Mouse (Mus musculus) midbrain, embryonic 16.5 days (tissue): Measurements from ENCODE around the gene Scrt2. TPM values are rescaled to one million over a fixed set of nuclear protein-coding genes. Genes with fewer than 3 reads are reported as not detected.

ENCODE experiments used
- ATAC-seq: fragments of 200-750 bp; cut with Nextera tagmentation; 2 replicates; pipeline ENCODE4 v1.8.0; 2017; ENCODE audit warnings: moderate TSS enrichment
- H3K27ac ChIP-seq: fragments of 300-500 bp; sonication (generic); 2 replicates; pipeline ENCODE4 v1.5.1; 2014; ENCODE audit warnings: mild to moderate bottlenecking, low read length, mixed read lengths
- H3K27me3 ChIP-seq: fragments of 300-500 bp; sonication (generic); 2 replicates; pipeline ENCODE4 v1.6.1; 2014; ENCODE audit warnings: low read depth, low read length, mixed read lengths; ENCODE audit not compliant: control insufficient read depth, insufficient read depth
- H3K36me3 ChIP-seq: fragments of 300-500 bp; sonication (generic); 2 replicates; pipeline ENCODE4 v1.6.1; 2014; ENCODE audit warnings: mild to moderate bottlenecking, low read length, moderate library complexity, mixed read lengths; ENCODE audit not compliant: control insufficient read depth, insufficient read depth
- H3K4me1 ChIP-seq: fragments of 300-500 bp; sonication (generic); 2 replicates; pipeline ENCODE4 v1.6.1; 2014; ENCODE audit warnings: mild to moderate bottlenecking, low read length, mixed read lengths; ENCODE audit not compliant: control insufficient read depth, insufficient read depth
- H3K4me2 ChIP-seq: fragments of 300-500 bp; sonication (generic); 2 replicates; pipeline ENCODE4 v1.6.1; 2014; ENCODE audit warnings: mild to moderate bottlenecking, low read length, mixed read lengths
- H3K4me3 ChIP-seq: fragments of 300-500 bp; sonication (generic); 2 replicates; pipeline ENCODE4 v1.5.1; 2014; ENCODE audit warnings: low read depth, mild to moderate bottlenecking, low read length, moderate library complexity, mixed read lengths
- H3K9ac ChIP-seq: fragments of 300-500 bp; sonication (generic); 2 replicates; pipeline ENCODE4 v1.6.1; 2014; ENCODE audit warnings: low read depth, low read length, mixed read lengths
- H3K9me3 ChIP-seq: fragments of 300-500 bp; sonication (generic); replicated peaks from 2 replicates; pipeline ENCODE4 v1.6.1; 2014; ENCODE audit warnings: mild to moderate bottlenecking, low read length, mixed read lengths; ENCODE audit not compliant: control insufficient read depth, poor library complexity, severe bottlenecking
- WGBS: fragments of 180-500 bp; shearing (Covaris S2); extraction: QIAGEN DNeasy Blood & Tissue Kit; methylation state at CpG from one replicate; pipeline ENCODE4 v1.1.7; 2014; 5-methylcytosine and 5-hydroxymethylcytosine counted together
- polyA plus RNA-seq: library from polyadenylated mRNA; unstranded; fragments of >200 nt; fragmentation: Nextera tagmentation; extraction: Ambion mirVana; gene quantifications from 2 replicates; pipeline ENCODE4 v1.2.1, GENCODE M21; 2015

Scrt2 gene
- polyA plus RNA-seq, 1 experiment from 2014 or later: 5.8 TPM

DNA sequence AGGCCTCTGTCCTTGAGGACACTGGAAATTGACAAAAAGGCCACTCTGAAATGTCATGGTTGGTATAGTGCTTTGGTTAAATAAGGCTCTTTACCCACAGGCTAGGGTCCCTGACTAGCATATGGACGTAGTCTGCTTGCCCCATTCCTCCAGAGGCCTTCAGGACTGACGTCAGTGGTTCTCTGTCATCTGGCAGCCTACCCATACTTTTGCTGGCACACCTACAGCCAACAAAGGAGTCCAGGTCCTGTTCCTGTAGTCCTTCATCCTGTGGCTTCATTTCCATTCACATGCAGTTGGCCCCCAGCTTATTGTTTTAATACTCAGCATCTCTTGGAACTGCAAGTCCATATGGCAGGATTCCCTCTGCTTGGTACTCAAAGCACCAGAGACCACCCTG, 15.6 kb downstream of the Scrt2 start:
- no peak for ATAC-seq
- H3K9me3 ChIP-seq: no peaks in the 10 kb centered on the region
- H3K4me3 ChIP-seq: no peak overlapping the region
- no peak overlapping the region for H3K4me2 ChIP-seq
- H3K36me3 ChIP-seq: peaks cover 3% of the 10 kb centered on the region; the same call in 1 of the 2 replicates
- WGBS: 42% methylated on average over 2 of the region's 2 CpGs
- H3K4me1 ChIP-seq: peaks cover 7% of the 10 kb centered on the region; the same call in 1 of the 2 replicates
- H3K27me3 ChIP-seq: no peaks in the 10 kb centered on the region
- no peak overlapping the region for H3K27ac ChIP-seq
- no peak overlapping the region for H3K9ac ChIP-seq

DNA sequence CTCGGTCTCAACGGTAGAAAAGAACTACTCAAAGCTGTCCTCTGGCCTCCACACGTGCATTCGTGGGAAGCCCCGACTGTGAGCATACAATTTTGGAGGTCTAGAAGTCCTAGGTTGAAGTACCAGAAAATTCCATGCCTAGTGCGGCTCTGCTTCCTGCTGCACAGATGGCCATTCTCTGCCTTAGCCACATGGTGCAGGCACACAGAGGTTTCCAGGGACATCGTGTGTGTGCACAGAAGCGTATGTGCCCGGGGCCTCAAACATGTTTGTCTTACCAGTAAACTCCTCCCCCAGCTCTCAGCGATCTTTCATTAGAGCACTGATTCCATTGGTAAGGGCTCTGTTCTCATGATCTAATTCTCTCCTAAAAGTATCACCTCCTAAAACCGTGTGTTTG, 16.6 kb downstream of the Scrt2 start:
- 72% methylated on average over 11 of the region's 11 CpGs for WGBS
- no peak overlapping the region for H3K4me2 ChIP-seq
- no peak for ATAC-seq
- H3K4me1 ChIP-seq: peaks cover 7% of the 10 kb centered on the region; the same call in 1 of the 2 replicates
- peaks cover 3% of the 10 kb centered on the region; the same call in 1 of the 2 replicates for H3K36me3 ChIP-seq
- no peaks in the 10 kb centered on the region for H3K9me3 ChIP-seq
- no peaks in the 10 kb centered on the region for H3K27me3 ChIP-seq
- no peak overlapping the region for H3K4me3 ChIP-seq
- no peak overlapping the region for H3K27ac ChIP-seq
- H3K9ac ChIP-seq: no peak overlapping the region

DNA sequence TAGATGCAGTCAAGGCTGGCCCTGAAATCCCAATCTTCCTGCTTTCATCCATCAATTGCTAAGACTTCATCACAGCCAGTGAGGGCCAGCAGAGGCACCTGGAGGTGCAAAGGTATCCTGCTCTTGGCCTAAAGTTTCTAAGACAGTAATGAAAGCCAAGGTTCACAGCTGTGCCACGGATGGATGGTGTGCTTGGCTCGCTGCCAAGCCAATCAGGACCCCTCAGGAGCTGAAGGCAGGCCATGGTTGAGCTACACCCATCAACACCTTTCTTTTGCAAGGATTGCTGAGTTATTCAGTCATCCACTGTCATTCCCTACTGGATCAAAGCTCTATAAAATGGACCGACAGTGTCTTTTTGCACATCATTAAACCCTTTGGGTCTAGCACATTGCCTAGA, 18.2 kb downstream of the Scrt2 start:
- no peak for ATAC-seq
- Histone ChIP-seq H3K4me3 (no peak overlapping the region), H3K9me3 (no peaks in the 10 kb centered on the region), H3K36me3 (no peaks in the 10 kb centered on the region), H3K9ac (no peak overlapping the region), H3K27me3 (no peaks in the 10 kb centered on the region), H3K4me2 (no peak overlapping the region), H3K4me1 (peaks cover 5% of the 10 kb centered on the region; the same call in 1 of the 2 replicates), H3K27ac (no peak overlapping the region)
- 68% methylated on average over 3 of the region's 3 CpGs for WGBS

DNA sequence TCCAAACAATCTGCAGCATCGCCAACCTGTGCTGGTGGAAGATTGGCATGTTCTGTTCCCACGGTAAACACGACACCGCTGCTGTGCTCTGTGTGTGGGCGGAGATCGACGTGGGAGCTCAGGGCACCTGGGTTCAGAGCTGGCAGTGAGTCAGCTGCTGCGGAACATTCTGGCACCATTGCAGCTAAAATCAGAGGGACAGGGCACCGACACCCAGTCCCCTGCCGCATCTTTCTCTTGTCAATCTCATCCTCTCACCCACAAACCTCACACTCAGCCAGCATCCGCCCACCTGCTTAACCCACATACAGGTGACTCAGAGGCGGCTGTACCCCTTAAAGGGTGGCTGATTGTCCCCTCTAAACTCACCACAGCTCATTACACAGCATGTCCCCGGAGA, 20.4 kb downstream of the Scrt2 start:
- Histone ChIP-seq H3K4me1 (peaks cover 7% of the 10 kb centered on the region), H3K4me3 (no peak overlapping the region), H3K27ac (no peak overlapping the region), H3K9ac (no peak overlapping the region), H3K27me3 (no peaks in the 10 kb centered on the region), H3K9me3 (no peaks in the 10 kb centered on the region), H3K36me3 (no peaks in the 10 kb centered on the region), H3K4me2 (no peak overlapping the region)
- no peak for ATAC-seq
- WGBS: 73% methylated on average over 13 of the region's 13 CpGs

DNA sequence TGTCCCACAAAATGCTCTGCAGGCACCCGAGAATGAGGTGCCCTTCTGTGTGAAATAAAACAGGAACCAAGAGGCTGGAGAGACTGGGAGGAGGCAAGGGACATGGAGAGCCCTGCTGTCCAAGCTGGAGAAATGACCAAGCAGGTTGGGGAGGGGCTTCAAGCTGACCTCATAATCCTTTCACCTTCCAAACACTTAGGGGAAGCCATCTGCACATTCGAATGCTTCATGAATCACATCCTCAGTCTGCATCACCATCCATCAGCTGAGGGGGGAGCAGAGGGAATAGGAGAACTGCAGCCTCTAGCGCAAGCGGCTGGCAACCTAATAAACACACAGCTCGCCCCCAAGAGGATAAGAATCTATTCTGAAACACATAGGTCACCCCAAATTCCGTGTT, 21.0 kb downstream of the Scrt2 start:
- H3K9me3 ChIP-seq: no peaks in the 10 kb centered on the region
- no peak overlapping the region for H3K4me3 ChIP-seq
- H3K9ac ChIP-seq: no peak overlapping the region
- no peak for ATAC-seq
- H3K27ac ChIP-seq: no peak overlapping the region
- 55% methylated on average over 6 of the region's 6 CpGs for WGBS
- no peaks in the 10 kb centered on the region for H3K36me3 ChIP-seq
- H3K4me2 ChIP-seq: no peak overlapping the region
- peaks cover 7% of the 10 kb centered on the region for H3K4me1 ChIP-seq
- H3K27me3 ChIP-seq: no peaks in the 10 kb centered on the region

DNA sequence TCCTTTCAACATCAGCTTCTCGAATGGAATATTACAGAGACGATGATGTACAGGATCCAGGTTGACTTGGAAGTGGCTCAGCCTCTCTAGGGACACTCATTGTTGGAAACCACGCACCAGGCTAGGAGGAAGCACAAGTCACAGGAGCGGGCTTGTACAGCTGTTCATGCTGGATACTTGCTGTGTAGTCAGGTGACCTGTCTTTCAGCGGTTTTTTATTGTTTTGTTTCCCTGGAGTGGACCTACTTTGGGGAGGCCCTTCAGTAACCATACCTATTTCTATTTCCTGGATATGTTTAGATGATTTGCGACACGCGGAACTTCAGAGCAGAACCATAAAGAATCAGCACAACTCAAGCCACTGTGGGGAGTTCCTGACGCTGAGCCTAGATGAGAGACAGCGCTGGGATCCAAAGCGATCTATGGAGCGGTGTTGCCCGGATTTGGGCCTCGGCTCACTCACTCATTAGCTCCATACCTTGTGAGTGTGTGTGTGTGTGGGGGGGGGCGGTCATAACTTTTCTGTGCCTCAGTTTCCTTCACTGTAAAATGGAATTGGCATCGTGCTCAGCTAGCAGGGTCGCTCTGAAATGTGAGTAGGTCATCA, 23.5 kb downstream of the Scrt2 start:
- H3K4me2 ChIP-seq: peak overlapping the region; percentile 80
- H3K36me3 ChIP-seq: no peaks in the 10 kb centered on the region
- 15% methylated on average over 17 of the region's 17 CpGs for WGBS
- ATAC-seq: peak; percentile 29
- H3K27ac ChIP-seq: no peak overlapping the region; the same call in 1 of the 2 replicates
- H3K9me3 ChIP-seq: no peaks in the 10 kb centered on the region
- H3K4me3 ChIP-seq: peak overlapping the region; percentile 50
- H3K27me3 ChIP-seq: no peaks in the 10 kb centered on the region
- peaks cover 7% of the 10 kb centered on the region for H3K4me1 ChIP-seq
- peak overlapping the region; percentile 70 for H3K9ac ChIP-seq

DNA sequence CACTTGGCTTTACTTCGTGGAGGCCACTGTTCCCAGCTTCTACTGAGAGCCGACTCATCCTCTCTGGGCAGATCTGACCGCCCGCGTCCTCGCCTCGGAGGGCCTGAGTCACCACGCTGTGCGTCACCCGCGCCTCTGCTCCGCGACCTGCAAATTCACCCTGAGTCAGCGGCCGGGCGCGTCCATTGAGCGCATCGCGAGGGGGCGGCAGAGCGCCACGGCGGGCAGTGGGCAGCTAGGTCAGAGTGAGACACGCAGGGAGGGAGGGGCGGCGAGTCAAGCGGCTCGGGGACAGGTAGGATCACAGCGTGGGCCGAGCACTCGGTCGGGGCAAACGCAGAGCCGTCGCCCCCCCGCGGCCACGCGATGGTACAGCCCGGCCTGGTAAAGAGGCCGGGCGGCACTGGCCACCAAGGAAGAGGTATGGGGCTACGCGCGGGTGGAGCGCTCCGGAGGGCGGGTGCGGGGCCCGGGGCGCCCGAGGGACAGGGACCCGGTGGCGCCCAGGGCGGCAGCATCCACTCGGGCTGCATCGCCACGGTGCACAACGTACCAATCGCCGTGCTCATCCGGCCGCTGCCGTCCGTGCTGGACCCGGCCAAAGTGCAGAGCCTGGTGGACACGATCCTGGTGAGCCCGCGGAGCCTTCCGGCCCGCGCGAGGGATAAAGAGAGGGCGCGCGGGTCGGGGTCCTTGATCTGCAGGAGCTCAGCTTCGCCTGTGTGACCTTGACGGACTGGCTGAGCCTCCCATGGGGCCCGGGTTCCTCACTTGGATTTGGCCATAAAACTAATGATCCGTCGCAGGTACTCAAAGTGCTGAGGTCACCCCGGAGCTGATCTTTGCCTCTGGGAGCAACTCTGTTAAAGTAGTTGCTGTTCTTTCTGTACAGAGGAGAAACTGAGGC, 24.2 kb downstream of the Scrt2 start, which contains the start of gene Srxn1:
Srxn1 (plus strand) TSS at position 199 of the 907 bp plus-strand sequence.
- peak within 1 kb of the TSS; percentile 70 for H3K9ac ChIP-seq
- no peaks in the 10 kb centered on the region for H3K9me3 ChIP-seq
- WGBS: under 1% methylated on average over 83 of the region's 84 CpGs
- no peaks in the 10 kb centered on the region for H3K36me3 ChIP-seq
- peak within 1 kb of the TSS; percentile 50 for H3K4me3 ChIP-seq
- no peaks in the 10 kb centered on the region for H3K27me3 ChIP-seq
- H3K27ac ChIP-seq: peak within 1 kb of the TSS; percentile 62
- ATAC-seq: peak; percentile 84
- peaks cover 7% of the 10 kb centered on the region for H3K4me1 ChIP-seq
- peak within 1 kb of the TSS; percentile 80 for H3K4me2 ChIP-seq

DNA sequence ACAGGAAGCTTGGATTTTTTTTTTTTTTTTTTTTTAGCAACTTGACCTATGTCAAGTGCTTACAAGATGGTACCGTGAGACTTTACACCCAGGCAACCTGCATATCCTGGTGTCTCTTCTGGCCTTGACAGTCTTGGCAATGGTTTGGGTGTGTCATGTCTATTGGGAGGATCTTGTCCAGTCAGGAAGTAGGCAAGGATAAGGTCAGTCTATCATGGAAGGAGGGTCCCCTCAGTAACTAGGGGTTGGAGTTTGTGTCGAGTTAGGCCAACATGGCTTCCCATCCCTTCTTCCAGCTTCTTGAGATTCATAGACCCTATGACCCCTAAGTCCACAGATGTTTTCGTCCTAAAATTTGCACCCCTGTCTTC, 24.9 kb downstream of the Scrt2 start:
- 89% methylated on average over 3 of the region's 3 CpGs for WGBS
- Histone ChIP-seq H3K4me2 (peak overlapping the region; percentile 80), H3K36me3 (no peaks in the 10 kb centered on the region), H3K9me3 (no peaks in the 10 kb centered on the region), H3K4me3 (peak overlapping the region; percentile 50), H3K4me1 (peaks cover 7% of the 10 kb centered on the region), H3K27me3 (no peaks in the 10 kb centered on the region), H3K27ac (no peak overlapping the region), H3K9ac (no peak overlapping the region)
- no peak for ATAC-seq

DNA sequence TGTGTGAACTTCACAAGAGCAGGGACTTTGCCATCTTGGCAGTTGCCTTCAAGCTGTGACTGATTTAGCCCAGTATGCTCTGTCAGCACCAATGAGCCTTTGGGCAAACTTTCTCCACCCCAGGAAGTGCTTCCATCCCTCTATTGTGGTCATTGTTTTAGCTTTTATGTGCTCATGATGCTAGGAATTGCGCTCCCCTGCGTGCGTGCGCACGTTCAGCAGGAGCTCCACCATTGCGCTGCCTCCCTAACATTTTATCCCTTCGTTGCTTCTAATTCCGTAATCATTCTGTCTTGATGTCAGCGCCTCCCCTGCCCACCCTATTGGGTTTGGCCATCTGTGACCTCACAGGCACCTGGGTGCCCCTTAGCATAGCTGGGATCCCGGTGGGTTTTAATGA, 25.3 kb downstream of the Scrt2 start:
- H3K9ac ChIP-seq: no peak overlapping the region
- 93% methylated on average over 10 of the region's 10 CpGs for WGBS
- H3K27ac ChIP-seq: no peak overlapping the region
- no peak for ATAC-seq
- H3K4me2 ChIP-seq: no peak overlapping the region; the same call in 1 of the 2 replicates
- no peaks in the 10 kb centered on the region for H3K36me3 ChIP-seq
- peaks cover 7% of the 10 kb centered on the region for H3K4me1 ChIP-seq
- no peak overlapping the region for H3K4me3 ChIP-seq
- no peaks in the 10 kb centered on the region for H3K9me3 ChIP-seq
- no peaks in the 10 kb centered on the region for H3K27me3 ChIP-seq
